Mouse (Mus musculus) retina, postnatal 7 days (tissue): ENCODE measurements around the gene Car1.
"Not testable (repeated sequence)": the region's sequence is repeated elsewhere in the genome, so short reads cannot be mapped to it uniquely, and the experiment has no call there.

ENCODE experiments used
- DNase-seq: peaks from one replicate; pipeline ENCODE4 v3.0.0-alpha.2; 2012; ENCODE audit warnings: low read depth, low spot score

Car1 gene

GRCm38 (mm10) chr3:14783198-14783597 is 25.0 kb downstream of the Car1 start:
- DNase-seq, result not testable (repeated sequence)

GRCm38 (mm10) chr3:14782365-14782764 is 25.8 kb downstream of the Car1 start:
- not testable (repeated sequence) for DNase-seq

- DNase-seq, result no peak
Observed at GRCm38 (mm10) chr3:14780212-14780611, 28.0 kb downstream of the Car1 start.

- not testable (repeated sequence) for DNase-seq
Observed at GRCm38 (mm10) chr3:14776497-14777162, 31.5 kb downstream of the Car1 start.

GRCm38 (mm10) chr3:14774539-14774938 is 33.6 kb downstream of the Car1 start:
- not testable (repeated sequence) for DNase-seq

GRCm38 (mm10) chr3:14772473-14772872 is 35.7 kb downstream of the Car1 start:
- DNase-seq, result not testable (repeated sequence)

- no peak for DNase-seq
Observed at GRCm38 (mm10) chr3:14764755-14765566, 43.2 kb downstream of the Car1 start.

- no peak for DNase-seq
Observed at GRCm38 (mm10) chr3:14755716-14756115, 52.5 kb downstream of the Car1 start.

- DNase-seq, result no peak
Observed at GRCm38 (mm10) chr3:14746041-14746440, 62.1 kb downstream of the Car1 start.

GRCm38 (mm10) chr3:14738261-14738660 is 69.9 kb downstream of the Car1 start:
- no peak for DNase-seq

GRCm38 (mm10) chr3:14727496-14727895 is 80.7 kb downstream of the Car1 start:
- not testable (repeated sequence) for DNase-seq

GRCm38 (mm10) chr3:14725462-14725861 is 82.7 kb downstream of the Car1 start:
- DNase-seq, result not testable (repeated sequence)
